Mouse (Mus musculus) urinary bladder, postnatal 4 days (tissue): ENCODE measurements around the gene Azin2.

Source experiments
- DNase-seq, 2 experiments: peaks; one replicate each; pipeline ENCODE4 v3.0.0; 2021 to 2022; ENCODE audit warnings: low spot score in 2 of 2

Gene Azin2

GRCm38 (mm10) chr4:128962029-128962925 lies at the start of gene Azin2:
Azin2 (minus strand) TSS chr4:128962442.
- peak; percentile 92 to 94 for DNase-seq

DNA sequence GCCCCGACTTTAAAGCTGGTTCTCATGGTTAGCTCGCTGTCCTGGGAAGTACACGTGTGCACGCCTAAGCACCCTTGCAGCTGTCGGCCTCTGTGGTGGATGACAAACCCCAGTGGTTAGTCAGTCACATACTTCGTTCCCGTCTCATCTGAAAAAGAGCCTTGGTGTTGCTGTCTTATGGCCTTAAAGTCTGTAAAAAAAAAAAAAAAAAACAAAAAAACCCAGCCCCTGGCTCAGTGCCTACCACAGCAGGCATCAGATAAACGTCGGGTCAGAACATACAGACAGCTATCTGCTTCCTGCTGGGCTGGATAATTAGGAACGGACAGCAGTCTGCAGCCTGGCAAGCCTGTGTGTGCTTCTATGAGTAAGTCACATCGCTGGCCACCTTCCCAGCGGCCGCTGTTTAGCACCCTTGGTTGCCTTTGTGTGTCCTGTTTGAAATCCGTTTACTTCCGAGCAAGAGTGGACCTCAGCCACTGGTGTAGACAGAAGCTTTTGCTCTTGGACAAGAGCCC lies 49.4 kb upstream of the Azin2 start:
- DNase-seq: no peak

DNA sequence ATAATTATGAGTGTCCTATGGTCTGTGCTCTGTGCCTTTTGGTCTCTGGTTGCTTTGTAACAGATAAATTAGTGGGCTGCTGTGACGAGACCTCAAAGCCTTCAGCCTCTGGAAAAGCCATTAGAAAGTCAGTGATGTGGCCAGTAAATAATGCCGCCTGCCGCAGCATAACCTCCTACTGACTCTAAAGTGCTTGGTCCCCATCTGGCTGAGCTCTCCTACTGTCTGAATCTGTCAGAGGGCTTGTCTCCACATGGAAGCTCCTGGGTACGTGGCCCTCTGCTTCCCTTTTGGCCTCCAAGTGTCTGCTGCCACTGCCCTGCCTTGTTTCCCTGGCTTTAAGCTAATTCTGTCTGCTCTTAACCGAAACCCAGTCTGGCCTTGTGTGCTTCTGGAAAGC lies 47.3 kb upstream of the Azin2 start:
- no peak for DNase-seq

DNA sequence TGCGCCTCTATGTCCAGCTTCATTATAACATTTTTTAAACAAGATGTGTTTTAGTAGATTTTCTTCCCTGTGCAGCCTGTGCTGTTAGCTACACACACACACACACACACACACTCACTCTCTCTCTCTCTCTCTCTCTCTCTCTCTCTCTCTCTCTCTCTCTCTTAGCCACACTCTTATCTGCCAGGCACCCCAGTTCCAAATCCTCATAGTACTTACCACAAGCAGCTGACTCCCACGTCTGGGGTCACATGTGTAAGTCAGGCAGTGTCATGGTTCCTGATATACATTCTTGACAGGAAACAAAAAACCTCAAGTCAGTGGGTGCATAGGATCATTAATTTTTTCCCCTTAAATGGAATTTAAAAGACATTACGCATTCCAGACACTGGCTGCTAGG lies 46.4 kb upstream of the Azin2 start:
- no peak for DNase-seq

DNA sequence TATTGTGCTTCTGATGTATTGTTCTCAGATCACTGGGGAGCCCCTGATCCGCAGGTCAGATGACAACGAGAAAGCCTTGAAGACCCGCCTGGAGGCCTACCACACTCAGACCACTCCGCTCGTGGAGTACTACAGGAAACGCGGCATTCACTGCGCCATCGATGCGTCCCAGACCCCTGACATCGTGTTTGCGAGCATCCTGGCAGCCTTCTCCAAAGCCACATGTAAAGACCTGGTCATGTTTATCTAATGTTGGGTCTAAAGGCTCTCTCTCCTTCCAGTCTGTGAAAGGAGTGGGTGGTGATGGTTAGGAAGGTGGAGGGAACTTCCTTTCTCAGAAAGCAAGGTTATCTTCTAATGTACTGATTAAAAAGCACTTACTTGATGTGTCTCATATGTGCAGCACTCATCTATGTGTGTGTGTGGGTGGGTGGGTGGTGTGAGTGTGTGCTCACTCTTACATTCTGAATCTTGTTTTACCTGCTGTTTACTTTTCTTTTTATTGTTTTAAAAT lies 45.8 kb upstream of the Azin2 start:
- no peak for DNase-seq

GRCm38 (mm10) chr4:129003720-129004119 lies 41.5 kb upstream of the Azin2 start:
- DNase-seq: no peak

GRCm38 (mm10) chr4:129000786-129001185 lies 38.5 kb upstream of the Azin2 start:
- DNase-seq: no peak

- no peak for DNase-seq
Measured at GRCm38 (mm10) chr4:128998401-128998800, 36.2 kb upstream of the Azin2 start.

DNA sequence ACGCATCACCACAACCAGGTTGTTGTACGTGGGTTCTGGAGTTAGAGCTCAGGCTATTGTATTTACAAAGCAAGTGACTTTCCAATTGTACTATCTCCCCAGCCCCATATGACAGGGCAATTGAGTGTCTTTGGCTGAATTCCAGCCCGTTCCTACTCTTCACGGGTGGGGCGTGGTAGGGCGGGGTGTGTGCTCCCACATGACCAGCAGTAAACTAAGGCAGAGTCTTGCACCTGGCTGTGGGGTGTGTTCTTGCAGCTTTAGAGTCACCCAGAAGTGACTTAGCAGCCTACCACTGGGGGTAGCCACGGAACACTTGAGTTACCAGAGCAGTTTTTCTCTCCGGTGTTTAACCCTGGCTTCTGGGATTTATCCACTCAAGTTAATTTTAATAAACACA lies 35.0 kb upstream of the Azin2 start:
- no peak for DNase-seq

DNA sequence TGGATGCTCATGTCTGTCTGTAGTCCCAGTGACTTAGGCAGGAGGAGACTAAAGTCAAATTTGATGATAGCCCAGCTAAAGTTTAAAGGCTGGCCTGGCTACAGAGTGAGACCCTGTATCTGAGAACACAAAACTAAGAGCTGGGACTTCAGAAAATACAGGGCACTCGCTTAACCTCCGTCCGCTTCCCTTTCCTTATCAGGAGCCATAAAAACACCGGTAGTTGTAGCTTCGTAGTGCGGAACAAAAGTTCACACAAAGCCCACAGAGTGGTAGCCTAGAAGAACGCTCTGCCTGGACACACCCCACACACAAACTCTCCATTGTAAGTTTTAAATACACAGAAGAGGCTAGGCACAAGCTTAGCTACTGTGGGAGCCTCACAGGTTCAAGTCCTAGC lies 33.0 kb upstream of the Azin2 start:
- DNase-seq: no peak

- no peak for DNase-seq
Measured at GRCm38 (mm10) chr4:128993675-128994074, 31.4 kb upstream of the Azin2 start.

- peak; percentile 92 to 93 for DNase-seq
Measured at GRCm38 (mm10) chr4:128993025-128993662, 30.9 kb upstream of the Azin2 start.

- no peak for DNase-seq
Measured at GRCm38 (mm10) chr4:128992176-128992575, 29.9 kb upstream of the Azin2 start.

GRCm38 (mm10) chr4:128991500-128992008 lies 29.3 kb upstream of the Azin2 start, which contains the start of gene Ak2:
Ak2 (plus strand) TSS chr4:128991958.
- no peak for DNase-seq

GRCm38 (mm10) chr4:128989678-128990077 lies 27.4 kb upstream of the Azin2 start:
- no peak for DNase-seq

- no peak for DNase-seq
Measured at GRCm38 (mm10) chr4:128988911-128989310, 26.7 kb upstream of the Azin2 start.

- DNase-seq: no peak
Measured at GRCm38 (mm10) chr4:128984600-128984999, 22.4 kb upstream of the Azin2 start.

- DNase-seq: no peak
Measured at GRCm38 (mm10) chr4:128983656-128984055, 21.4 kb upstream of the Azin2 start.

DNA sequence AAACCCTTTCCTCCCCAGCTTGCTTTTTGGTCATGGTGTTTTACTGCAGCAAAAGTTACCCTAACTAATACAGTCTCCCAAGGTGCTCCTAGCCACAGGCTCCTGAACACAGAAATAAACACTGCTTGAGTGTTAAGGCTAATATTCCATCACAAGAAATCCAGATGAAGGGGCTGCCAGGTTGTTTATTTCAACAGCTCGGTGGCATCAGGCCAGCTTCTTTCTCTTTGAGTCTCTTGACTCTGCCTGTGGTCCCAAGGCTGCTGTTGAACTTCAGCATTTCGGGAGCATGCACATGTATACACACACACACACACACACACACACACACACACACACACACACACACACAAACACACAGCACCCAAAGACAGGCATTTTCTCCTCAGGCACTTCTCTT lies 20.9 kb upstream of the Azin2 start:
- DNase-seq: no peak

DNA sequence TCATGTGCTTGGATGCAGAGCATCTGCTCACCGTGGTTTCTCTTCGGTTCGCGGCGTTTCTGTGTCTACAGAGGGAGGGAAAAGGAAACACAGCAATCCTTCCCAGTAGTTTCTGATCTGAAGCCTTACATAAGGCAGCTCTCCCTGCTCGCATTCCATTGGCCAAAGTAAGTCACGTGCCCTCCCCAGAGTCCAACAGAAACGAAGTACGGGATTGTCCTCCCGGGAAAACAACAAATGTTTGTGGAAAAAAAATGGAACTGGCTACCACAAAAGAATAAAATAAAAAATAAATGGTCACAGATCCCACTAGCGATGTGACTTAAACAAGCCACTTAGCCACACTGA lies 19.6 kb upstream of the Azin2 start:
- DNase-seq: no peak

GRCm38 (mm10) chr4:128980890-128981832 lies 18.9 kb upstream of the Azin2 start:
- no peak for DNase-seq
